Mouse (Mus musculus) limb, embryonic 14.5 days (tissue): ENCODE results near the gene Ipo11. TPM values are rescaled to one million over a fixed set of nuclear protein-coding genes. Genes with fewer than 3 reads are reported as not detected.

Experiments used
- ATAC-seq: fragments of 200-750 bp; cut with Nextera tagmentation; 2 replicates; pipeline ENCODE4 v1.8.0; 2017; ENCODE audit warnings: low read depth, moderate number of reproducible peaks, moderate TSS enrichment; ENCODE audit not compliant: low FRiP score
- DNase-seq: peaks from one replicate; pipeline ENCODE4 v3.0.0-alpha.2; 2015; ENCODE audit warnings: low spot score
- H3K27ac ChIP-seq: fragments of 300-500 bp; sonication (generic); replicated peaks from 2 replicates; pipeline ENCODE4 v1.5.1; 2014; ENCODE audit warnings: low read depth, mild to moderate bottlenecking, low read length, moderate library complexity, mixed read lengths
- H3K27me3 ChIP-seq: fragments of 300-500 bp; sonication (generic); 2 replicates; pipeline ENCODE4 v1.6.1; 2014; ENCODE audit warnings: low read length, mixed read lengths; ENCODE audit not compliant: control insufficient read depth, insufficient read depth
- H3K36me3 ChIP-seq: fragments of 300-500 bp; sonication (generic); 2 replicates; pipeline ENCODE4 v1.6.1; 2014; ENCODE audit warnings: mild to moderate bottlenecking, low read length, moderate library complexity, mixed read lengths; ENCODE audit not compliant: control insufficient read depth, insufficient read depth
- H3K4me1 ChIP-seq: fragments of 300-500 bp; sonication (generic); 2 replicates; pipeline ENCODE4 v1.6.1; 2014; ENCODE audit warnings: antibody characterized with exemption, low read length, mixed read lengths; ENCODE audit not compliant: control insufficient read depth, insufficient read depth
- H3K4me2 ChIP-seq: fragments of 300-500 bp; sonication (generic); replicated peaks from 2 replicates; pipeline ENCODE4 v1.6.1; 2014; ENCODE audit warnings: low read depth, mild to moderate bottlenecking, low read length, moderate library complexity; ENCODE audit not compliant: severe bottlenecking
- H3K4me3 ChIP-seq: fragments of 300-500 bp; sonication (generic); replicated peaks from 2 replicates; pipeline ENCODE4 v1.5.1; 2014; ENCODE audit warnings: low read length
- H3K9ac ChIP-seq: fragments of 300-500 bp; sonication (generic); 2 replicates; pipeline ENCODE4 v1.6.1; 2014; ENCODE audit warnings: mild to moderate bottlenecking, low read depth, low read length, moderate library complexity; ENCODE audit not compliant: severe bottlenecking
- H3K9me3 ChIP-seq: fragments of 300-500 bp; sonication (generic); 2 replicates; pipeline ENCODE4 v1.6.1; 2016; ENCODE audit warnings: low read length; ENCODE audit not compliant: control insufficient read depth
- POLR2A ChIP-seq: fragments of 200-500 bp; IDR thresholded peaks from 2 replicates; pipeline ENCODE4 v1.8.0; 2012; ENCODE audit warnings: inconsistent platforms, mild to moderate bottlenecking, moderate library complexity, borderline replicate concordance; ENCODE audit not compliant: insufficient read depth, insufficient read length; ENCODE audit errors: extremely low read depth
- WGBS: fragments of 180-500 bp; shearing (Covaris S2); extraction: QIAGEN DNeasy Blood & Tissue Kit; methylation state at CpG from one replicate; pipeline ENCODE4 v1.1.7; 2014; 5-methylcytosine and 5-hydroxymethylcytosine counted together
- polyA plus RNA-seq, 2 experiments: library from polyadenylated mRNA; depleted of rRNA in 1 of 2; stranded (reverse) in 1 of 2; unstranded in 1 of 2; fragments of >200 nt; fragmentation: Nextera tagmentation in 1 of 2; extraction: Ambion mirVana in 1 of 2; gene quantifications; 2 replicates each; pipeline versions ENCODE4 v1.2.1 to v1.2.3; 2012 to 2014

The Ipo11 gene
- polyA plus RNA-seq, 2 experiments = 32.3 to 46.3 TPM

- WGBS = 86% methylated on average over 4 of the region's 4 CpGs
- DNase-seq (no peak), ATAC-seq (no peak)
- Histone ChIP-seq H3K27me3 (no peaks in the 10 kb centered on the region), H3K4me1 (no peaks in the 10 kb centered on the region), H3K36me3 (0 out of 2 replicates have a peak, but pooled peaks cover 4% of the 10 kb centered on the region), H3K27ac (no peak overlapping the region), H3K9me3 (no peaks in the 10 kb centered on the region), H3K9ac (no peak overlapping the region), H3K4me3 (no peak overlapping the region), H3K4me2 (no peak overlapping the region)
- no peak for TF ChIP-seq POLR2A
These were observed 117.0 kb downstream of the Ipo11 start for GRCm38 (mm10) chr13:106819749-106820148.

GRCm38 (mm10) chr13:106817066-106817465 lies 119.7 kb downstream of the Ipo11 start:
- WGBS = 75% methylated on average over 5 of the region's 5 CpGs
- no peak for ATAC-seq

GRCm38 (mm10) chr13:106813519-106813918 lies 123.2 kb downstream of the Ipo11 start:
- Histone ChIP-seq H3K4me1 (no peaks in the 10 kb centered on the region), H3K4me2 (no peak overlapping the region), H3K4me3 (no peak overlapping the region), H3K27ac (no peak overlapping the region), H3K36me3 (peaks cover 7% of the 10 kb centered on the region), H3K9ac (no peak overlapping the region), H3K9me3 (no peaks in the 10 kb centered on the region), H3K27me3 (no peaks in the 10 kb centered on the region)
- DNase-seq (no peak), ATAC-seq (no peak)
- TF ChIP-seq POLR2A = no peak
- 93% methylated on average over 4 of the region's 4 CpGs for WGBS

More at GRCm38 (mm10) chr13:106817066-106817465, 119.7 kb downstream of the Ipo11 start:
- Histone ChIP-seq H3K4me1 (no peaks in the 10 kb centered on the region), H3K9me3 (no peaks in the 10 kb centered on the region), H3K36me3 (peaks cover 4% of the 10 kb centered on the region; the same call in 1 of the 2 replicates), H3K4me2 (no peak overlapping the region), H3K27ac (no peak overlapping the region), H3K27me3 (no peaks in the 10 kb centered on the region), H3K9ac (no peak overlapping the region), H3K4me3 (no peak overlapping the region)
- DNase-seq = no peak
- TF ChIP-seq POLR2A = no peak

GRCm38 (mm10) chr13:106813087-106813486 lies 123.7 kb downstream of the Ipo11 start:
- no peak for ATAC-seq
- 89% methylated on average over 9 of the region's 9 CpGs for WGBS
- no peaks in the 10 kb centered on the region for H3K9me3 ChIP-seq
- no peak overlapping the region for H3K9ac ChIP-seq
- H3K27ac ChIP-seq = no peak overlapping the region
- H3K4me1 ChIP-seq = no peaks in the 10 kb centered on the region
- no peak for TF ChIP-seq POLR2A
- no peaks in the 10 kb centered on the region for H3K27me3 ChIP-seq
- peaks cover 7% of the 10 kb centered on the region for H3K36me3 ChIP-seq
- no peak overlapping the region for H3K4me3 ChIP-seq
- H3K4me2 ChIP-seq = no peak overlapping the region
- no peak for DNase-seq

- Histone ChIP-seq H3K4me1 (no peaks in the 10 kb centered on the region), H3K27ac (no peak overlapping the region), H3K4me2 (no peak overlapping the region), H3K9me3 (no peaks in the 10 kb centered on the region), H3K4me3 (no peak overlapping the region), H3K36me3 (peaks cover 7% of the 10 kb centered on the region), H3K9ac (no peak overlapping the region), H3K27me3 (no peaks in the 10 kb centered on the region)
- ATAC-seq = no peak
- WGBS = 90% methylated on average over 7 of the region's 7 CpGs
- DNase-seq = no peak
- TF ChIP-seq POLR2A = no peak
These were observed 126.6 kb downstream of the Ipo11 start for GRCm38 (mm10) chr13:106810156-106810555.

GRCm38 (mm10) chr13:106808821-106809220 lies 127.9 kb downstream of the Ipo11 start:
- ATAC-seq (no peak), DNase-seq (no peak)
- TF ChIP-seq POLR2A = no peak
- Histone ChIP-seq H3K9me3 (no peaks in the 10 kb centered on the region), H3K27me3 (no peaks in the 10 kb centered on the region), H3K27ac (no peak overlapping the region), H3K9ac (no peak overlapping the region), H3K4me1 (no peaks in the 10 kb centered on the region), H3K36me3 (peaks cover 7% of the 10 kb centered on the region), H3K4me2 (no peak overlapping the region), H3K4me3 (no peak overlapping the region)
- WGBS = 77% methylated on average over 6 of the region's 6 CpGs
